Mouse (Mus musculus) neural tube, embryonic 14.5 days (tissue): Measurements from ENCODE around the gene Gm7903. TPM values are rescaled to one million over a fixed set of nuclear protein-coding genes. Genes with fewer than 3 reads are reported as not detected.

Experiments
- polyA plus RNA-seq: library from polyadenylated mRNA; unstranded; fragments of >200 nt; fragmentation: Nextera tagmentation; extraction: Ambion mirVana; gene quantifications from 2 replicates; pipeline ENCODE4 v1.2.1, GENCODE M21; 2014

Gene Gm7903
- polyA plus RNA-seq, 1 experiment from 2014 or later, result not detected

Other genes with a start within 250 kb of the Gm7903 start
- gene Tceal6, start 223.1 kb upstream of the Gm7903 start, polyA plus RNA-seq, result 11.2 and 22.3 TPM in 2 replicates
- gene Pramel3, start 131.5 kb upstream of the Gm7903 start, polyA plus RNA-seq, result not detected in 2 replicates
- 0.06 TPM in 1 of 2 replicates, not detected in the other for gene Gm5128, start 60.6 kb upstream of the Gm7903 start, polyA plus RNA-seq
- not detected in 2 replicates for gene AV320801, start 60.8 kb downstream of the Gm7903 start, polyA plus RNA-seq
- gene Nxf7, start 164.9 kb downstream of the Gm7903 start, polyA plus RNA-seq, result not detected in 2 replicates
- not detected in 2 replicates for gene Prame, start 193.9 kb downstream of the Gm7903 start, polyA plus RNA-seq